Mouse (Mus musculus): Measurements from ENCODE around the gene Ncs1. TPM values are rescaled to one million over a fixed set of nuclear protein-coding genes. Genes with fewer than 3 reads are reported as not detected.

The Ncs1 gene
- total RNA-seq, 2 experiments from 2014 or later = 173 to 197 TPM

DNA sequence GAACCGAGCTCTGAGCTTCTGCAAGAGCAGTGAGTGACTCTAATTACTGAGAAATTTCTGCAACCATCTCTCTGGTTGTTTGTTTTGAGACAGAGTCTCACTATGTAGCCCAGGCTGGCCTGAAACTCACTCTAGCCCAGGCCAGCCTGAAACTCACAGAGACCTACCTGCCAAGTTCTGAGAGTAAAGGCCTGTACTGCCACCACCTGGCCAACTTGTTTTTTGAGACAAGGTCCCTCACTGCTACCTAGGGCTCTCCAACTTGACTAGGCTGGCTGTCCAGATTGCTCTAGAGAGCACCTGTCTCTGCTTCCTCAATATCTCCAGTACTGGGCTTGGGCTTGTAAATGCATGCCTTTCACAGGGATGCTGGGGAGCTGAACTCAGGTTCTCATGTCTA lies 25.4 kb downstream of the Ncs1 start:
- DNase-seq (ENCODE audit: low spot score in 2 of 2) = no peak

DNA sequence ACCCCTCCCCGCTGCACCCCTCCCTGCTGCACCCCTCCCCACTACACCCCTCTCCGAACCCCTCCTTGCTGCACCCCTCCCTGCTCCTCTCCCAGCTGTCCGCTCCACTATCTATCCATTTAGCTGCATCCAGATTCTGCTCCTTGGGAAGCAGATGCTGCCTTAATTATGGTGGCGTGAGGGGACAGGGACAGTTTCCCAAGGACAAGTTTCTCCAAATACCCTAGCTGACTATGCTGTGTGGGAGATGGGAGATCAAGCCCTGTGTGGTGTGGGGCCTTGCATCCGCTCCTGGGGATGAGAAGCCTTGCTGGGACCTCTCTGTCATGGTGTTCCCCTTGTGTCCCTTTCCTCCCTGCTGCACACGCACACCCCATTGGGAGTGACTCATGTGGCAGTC lies 29.4 kb downstream of the Ncs1 start:
- no peak for DNase-seq (ENCODE audit: low spot score in 2 of 2)

DNA sequence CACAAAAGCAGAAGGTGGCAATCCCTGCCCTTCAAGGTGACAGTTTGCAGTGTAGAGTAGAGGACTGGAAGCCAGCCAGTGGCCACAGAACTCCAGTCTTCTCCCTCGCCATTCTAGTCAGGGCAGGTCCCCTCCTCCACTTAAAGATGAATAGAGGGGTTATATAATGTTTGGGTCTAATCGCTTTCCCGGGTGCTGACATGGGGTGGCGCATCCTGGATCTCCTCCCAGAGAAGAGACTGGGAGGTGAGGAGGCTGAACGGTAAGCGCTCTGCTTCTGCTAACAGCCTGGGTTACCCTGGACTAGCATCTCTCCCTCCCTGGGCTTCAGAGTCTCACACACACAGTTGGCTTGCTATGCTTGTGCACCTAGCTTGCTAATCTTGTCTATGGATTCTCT lies 32.2 kb downstream of the Ncs1 start:
- no peak for DNase-seq (ENCODE audit: low spot score in 2 of 2)

DNA sequence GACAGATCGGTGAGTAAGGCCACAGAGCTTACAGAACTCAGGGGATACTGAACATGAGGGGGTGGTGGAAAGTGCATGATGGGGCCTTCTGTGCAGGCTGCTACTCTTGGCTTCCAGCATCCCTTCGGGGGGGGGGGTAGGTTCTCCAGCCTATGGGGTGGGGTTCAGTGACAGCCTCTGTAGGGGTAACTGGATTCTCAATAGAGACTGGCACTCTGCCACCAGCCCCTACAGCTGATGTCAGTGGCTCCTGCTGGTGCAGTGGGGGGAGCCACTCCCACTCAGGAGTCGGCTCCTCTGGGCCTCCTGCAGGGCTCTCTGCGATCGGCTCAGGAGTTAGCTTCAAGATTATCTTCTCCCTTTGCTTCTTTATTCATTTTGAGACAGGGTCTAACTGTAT lies 32.9 kb downstream of the Ncs1 start:
- no peak for DNase-seq (ENCODE audit: low spot score in 2 of 2)

DNA sequence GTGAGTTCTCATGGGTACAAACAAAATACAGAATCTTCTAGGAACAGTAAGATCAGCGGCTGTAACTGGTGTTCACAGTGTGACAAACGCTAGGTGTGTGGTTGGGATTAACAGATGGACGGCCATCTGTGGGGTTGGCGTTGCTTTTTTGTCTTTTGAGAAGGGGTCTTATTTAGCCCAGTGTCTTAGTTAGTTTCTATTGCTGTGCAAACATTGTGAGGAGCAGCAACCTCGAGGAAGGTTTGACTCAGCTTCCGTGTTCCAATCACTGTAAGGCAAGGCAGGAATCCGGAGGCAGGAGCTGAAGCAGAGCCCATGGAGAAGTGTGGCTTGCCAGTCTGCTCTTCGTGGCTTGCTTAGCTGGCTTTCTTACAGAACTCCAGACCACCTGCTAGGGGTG lies 35.5 kb downstream of the Ncs1 start:
- DNase-seq (ENCODE audit: low spot score in 2 of 2) = no peak

DNA sequence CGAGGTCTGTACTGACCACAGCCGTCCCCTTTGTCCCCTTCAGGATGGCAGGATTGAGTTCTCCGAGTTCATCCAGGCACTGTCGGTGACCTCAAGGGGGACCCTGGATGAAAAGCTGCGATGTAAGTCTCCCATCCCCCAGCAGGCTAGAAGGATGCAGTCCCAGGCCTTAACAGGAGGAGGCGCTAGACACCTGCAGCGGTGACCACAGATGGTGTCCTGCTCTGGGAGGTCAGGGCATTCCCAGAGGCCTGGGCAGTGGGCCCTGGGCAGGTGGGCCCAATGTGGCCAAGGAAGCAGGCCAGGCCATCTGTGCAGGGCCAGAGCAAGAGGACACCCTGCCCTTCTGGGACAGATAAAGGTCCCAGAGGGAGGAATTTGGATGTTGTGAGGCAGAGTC lies 36.6 kb downstream of the Ncs1 start:
- no peak for DNase-seq (ENCODE audit: low spot score in 2 of 2)

DNA sequence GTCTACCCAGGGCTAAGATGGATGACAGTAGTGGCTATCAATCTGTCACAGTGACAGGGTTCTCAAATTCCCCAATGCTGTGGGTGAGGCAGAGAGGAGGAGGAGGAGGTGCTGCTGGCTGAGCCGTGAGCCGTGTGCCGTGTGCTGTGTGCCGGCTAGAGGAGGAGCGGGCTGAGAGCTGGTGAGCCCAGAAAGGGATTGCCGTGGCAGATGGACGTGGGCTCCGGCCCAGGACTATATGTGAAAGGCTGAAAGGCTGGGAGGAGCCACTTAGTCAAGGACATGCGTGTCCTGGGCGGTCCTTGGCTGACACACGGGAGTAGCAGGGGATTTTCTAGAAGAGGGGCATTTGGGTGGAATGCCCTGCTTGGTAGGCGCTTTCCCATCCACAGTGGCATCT lies 37.3 kb downstream of the Ncs1 start:
- no peak for DNase-seq (ENCODE audit: low spot score in 2 of 2)

DNA sequence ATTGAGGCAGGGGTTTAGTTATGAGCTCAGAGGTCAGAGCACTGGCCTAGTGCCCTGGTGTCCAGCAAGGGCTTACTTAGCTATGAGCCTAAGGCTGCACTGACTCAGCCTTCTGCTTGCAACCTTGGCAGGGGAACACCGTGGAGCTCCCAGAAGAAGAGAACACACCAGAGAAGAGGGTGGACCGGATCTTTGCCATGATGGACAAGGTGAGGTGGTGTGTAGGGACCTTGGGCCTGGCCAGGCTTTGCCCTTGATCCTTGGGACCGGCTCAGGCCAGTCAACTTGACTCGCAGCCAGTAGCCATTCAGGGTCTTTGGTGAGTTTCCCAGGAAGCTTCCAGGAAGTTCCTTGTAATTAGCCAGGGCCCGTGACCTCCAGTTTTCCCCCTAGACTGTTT lies 38.9 kb downstream of the Ncs1 start:
- no peak for DNase-seq (ENCODE audit: low spot score in 2 of 2)

DNA sequence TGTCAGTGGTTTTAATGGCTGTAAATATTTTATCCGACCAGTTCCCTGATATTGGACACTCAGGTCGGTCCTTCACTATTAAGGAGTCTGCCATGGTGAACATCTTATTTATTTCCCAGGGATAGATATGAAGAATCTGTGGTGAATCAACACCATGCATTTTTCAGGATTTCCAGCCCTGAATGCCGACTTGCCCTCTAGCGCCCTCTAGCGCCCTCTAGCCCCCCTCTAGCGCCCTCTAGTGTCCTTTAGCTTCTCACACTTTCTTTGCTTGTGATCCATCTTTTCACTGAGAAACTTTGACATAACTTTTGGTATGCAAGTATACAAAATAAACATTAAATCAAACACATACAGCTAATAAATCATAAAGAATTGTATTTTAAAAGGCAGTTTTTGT lies 45.8 kb downstream of the Ncs1 start:
- DNase-seq (ENCODE audit: low spot score in 2 of 2) = peak; percentile 58 to 65

DNA sequence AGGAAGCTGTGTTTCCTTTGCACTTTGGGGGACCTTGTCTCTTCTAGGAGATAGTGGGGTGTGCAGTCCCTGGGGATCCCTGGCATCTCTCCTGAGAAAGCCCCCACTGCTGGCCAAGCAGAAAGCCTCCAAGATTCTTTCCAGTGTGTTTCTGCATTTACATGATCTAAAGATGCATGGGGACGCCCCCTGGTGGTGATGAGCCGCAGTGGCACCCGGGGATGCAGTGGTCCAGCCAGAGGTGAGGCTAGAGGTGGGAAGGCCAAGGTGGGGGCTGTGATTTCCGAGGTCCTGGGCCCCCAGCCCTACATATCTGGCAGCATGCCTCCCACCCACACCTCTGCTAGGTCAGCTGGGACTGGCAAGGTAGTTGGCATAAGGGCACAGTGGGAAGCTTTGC lies 49.4 kb downstream of the Ncs1 start:
- DNase-seq (ENCODE audit: low spot score in 2 of 2) = peak; percentile 69 to 79

DNA sequence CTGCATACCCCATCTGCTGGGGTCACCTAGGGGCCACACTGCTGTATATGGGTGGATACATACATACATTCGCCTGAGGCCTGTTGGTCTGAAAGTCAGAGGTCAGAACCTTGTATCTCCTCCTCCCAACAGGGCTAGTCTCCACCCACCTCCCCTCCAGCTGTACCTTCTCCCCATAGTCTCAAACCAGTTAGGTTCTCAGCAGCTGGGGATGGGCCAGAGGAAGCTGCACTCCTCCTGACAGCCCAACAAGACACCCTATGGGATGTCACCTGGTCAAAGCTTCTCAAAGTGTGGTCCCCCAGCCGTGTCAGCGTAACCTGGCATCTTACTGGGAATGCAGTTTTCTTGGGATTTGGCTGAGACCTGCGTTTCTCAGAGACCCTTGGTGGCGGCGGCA lies 50.8 kb downstream of the Ncs1 start:
- no peak for DNase-seq (ENCODE audit: low spot score in 2 of 2)

DNA sequence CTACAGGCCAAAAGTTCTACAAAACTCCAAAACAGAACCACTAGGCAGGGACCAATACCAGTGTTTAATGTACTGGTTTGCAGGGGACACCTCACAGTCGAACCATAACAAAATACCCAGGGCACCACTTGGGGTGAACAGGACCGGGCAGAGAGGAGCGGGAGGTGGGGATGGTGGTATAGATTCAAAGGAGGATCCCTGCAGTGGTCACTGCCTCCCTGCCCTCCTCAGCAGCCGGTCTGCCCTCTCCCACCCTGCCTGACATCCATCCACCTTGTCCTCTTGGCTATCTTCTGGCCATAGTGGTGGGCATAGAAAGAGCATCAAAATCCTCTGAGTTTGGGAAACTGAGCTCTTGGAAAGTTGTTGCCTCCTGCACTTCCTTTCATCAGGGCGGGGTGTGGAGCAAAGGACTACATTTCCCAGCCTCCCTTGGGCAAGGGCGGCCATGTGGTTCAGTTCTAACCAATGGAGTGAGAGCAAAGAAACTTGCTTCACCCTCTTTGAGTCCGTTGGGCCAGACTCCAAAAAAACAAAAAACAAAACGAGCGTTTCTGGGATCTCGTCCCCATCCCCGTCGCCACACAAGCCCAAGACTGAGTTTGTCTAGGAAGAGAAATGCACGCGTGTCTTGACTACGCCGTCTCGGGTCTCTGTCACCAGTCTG lies 52.1 kb downstream of the Ncs1 start:
- peak in 1 of 2 experiments; percentile 73 for DNase-seq (ENCODE audit: low spot score in 2 of 2)

DNA sequence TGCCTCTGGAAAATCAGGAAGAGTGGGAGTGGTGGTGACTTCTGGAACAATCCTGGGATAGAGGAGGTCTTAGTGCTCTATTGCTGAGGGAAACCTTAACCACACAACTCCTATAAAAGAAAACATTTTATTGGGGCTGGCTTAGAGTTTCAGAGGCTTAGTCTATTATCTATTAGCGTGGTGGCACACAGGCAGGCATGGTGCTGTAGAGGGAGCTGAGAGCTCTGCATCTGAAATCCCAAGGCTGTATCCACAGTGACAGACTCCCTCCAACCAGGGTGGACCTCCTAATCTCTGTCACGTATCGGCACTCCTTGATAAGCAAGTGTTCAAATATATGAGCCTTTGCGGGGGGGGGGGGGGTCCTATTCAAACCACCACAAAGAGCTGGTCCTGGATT lies 53.2 kb downstream of the Ncs1 start:
- no peak for DNase-seq (ENCODE audit: low spot score in 2 of 2)

DNA sequence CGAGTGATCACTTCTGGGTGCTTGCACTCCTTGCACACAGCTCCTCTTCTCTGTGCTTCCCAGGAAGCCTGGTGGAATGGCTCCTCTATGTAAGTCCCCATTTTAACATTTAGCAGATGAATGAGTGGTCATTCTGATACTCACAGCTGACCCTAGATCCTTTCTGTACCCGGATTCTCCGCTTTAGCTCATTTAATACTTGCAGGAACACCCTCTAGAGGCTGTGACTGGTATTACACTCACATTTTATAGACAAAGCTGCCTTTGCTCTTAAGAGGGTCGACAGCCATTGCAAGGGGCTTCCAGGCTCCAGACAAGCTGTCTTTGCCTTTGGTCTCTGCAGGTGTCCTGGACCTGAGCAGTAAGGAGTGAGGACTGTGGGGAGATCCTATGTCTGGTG lies 53.6 kb downstream of the Ncs1 start:
- DNase-seq (ENCODE audit: low spot score in 2 of 2) = peak in 1 of 2 experiments; percentile 63

DNA sequence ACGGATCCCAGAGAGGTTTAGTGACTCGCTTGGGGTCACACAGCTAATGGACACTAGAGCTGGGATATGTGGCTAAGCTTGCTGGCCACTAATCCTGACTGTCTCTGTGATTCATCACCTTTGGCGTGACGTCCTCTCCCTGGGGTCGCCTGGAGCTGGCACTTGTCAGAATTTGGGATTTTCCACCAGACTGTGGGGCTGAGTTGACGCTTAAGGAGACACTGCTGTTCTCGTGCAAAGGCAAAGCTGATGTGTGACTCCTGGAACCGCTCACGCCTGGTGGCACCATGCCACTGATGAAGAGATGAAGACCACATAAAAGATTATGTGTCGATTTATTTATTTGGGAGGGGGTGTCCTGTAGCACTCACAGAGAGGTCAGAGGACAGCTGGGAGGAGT lies 54.4 kb downstream of the Ncs1 start:
- no peak for DNase-seq (ENCODE audit: low spot score in 2 of 2)

DNA sequence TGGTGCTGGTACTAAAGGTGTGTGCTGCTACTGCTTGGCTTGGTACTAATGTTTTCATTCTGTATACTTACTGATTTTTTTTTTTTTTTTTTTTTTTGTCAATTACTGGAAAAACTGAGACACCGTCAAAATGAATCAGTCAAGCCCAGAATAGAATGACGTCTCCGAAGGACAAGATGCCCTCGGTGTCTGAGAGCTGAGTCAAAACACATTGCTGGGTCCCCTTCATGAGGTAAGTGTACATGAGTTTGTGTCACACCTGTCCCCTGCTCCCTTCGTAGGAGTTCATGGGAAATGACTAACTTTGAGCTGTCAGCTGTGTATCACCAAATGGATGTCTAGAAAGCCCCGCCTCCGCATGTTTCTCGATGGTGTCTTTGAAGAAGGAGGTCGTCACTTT lies 57.6 kb downstream of the Ncs1 start:
- no peak for DNase-seq (ENCODE audit: low spot score in 2 of 2)

DNA sequence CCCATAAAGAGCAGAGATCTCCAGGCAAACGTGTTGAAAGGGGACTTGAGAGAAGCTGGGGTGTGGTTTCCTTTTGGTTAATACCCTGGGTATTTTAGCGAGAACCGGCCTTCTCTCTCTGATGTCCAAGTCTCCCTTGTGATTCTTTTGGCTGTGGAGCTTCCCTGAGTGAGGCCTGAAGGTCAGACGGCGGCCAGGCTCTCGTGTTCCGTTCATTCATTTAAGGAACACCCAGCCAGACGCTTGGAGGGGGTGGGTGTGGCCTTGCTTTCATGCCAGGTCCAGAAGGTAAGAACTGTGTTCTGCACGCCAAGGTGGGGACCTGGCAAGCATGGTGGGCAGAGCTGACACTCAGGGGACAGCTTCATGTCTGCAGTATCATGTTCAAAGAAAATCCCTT lies 58.6 kb downstream of the Ncs1 start:
- DNase-seq (ENCODE audit: low spot score in 2 of 2) = no peak

DNA sequence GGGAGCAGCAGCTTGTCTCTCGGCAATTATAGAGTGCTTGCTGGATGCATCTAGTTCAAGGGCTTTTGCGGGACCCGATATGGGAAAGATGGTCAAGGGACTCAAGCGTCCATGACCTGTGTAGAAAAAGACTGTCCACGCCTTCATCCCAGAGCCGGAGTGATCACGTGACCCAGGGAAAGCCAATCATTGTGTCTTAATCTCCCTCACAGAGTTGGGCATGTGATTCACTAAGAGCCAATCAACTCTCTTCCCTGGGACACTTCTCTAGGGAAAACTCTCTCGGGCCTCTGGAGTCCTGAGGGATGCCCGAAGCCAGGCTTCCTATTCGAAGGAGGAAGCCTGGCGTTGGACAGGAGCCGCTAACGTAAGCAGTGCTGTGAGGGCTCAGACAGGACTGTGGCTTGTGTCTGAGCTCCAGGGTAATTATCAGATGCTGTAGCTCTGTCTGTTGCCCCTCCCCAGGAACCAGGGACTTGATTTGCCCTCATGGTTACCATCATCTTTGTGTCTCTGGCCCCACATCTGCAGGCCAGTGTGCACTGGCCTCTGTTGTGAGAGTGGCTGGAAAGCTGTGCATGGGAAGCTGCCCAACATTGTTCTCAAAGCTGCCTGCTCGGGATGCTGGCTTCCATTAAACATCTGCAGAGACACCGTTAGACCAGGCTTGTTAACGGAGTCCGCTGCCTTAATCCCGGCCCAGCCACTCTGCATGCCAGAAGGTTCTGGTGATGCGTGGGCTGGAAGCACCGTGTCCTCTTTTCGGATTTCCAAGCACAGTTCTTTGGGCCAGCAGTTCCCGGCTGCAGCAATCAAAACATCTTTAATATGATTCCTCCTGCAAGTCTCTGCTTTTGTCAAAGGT lies 59.4 kb downstream of the Ncs1 start:
- DNase-seq (ENCODE audit: low spot score in 2 of 2) = no peak

DNA sequence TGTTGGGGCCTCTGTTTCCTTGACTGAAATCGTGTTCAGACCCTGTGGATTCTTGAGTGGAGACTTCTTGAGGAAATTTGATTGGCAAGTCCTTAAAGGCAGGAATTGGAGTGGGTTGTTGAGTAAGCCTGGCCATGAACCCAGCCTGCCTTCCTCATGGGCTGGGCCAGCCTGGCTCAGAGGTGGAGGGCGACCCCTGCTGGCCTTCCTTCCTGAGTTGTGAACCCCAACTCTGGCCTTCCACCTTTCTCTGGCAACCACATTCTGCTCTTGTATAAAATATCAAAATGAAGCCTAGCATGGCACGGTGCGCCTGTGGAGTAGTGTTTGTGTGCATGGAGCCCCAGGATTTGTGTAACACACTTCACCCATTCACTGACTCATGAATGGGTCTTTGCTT lies 60.1 kb downstream of the Ncs1 start:
- DNase-seq (ENCODE audit: low spot score in 2 of 2) = no peak

DNA sequence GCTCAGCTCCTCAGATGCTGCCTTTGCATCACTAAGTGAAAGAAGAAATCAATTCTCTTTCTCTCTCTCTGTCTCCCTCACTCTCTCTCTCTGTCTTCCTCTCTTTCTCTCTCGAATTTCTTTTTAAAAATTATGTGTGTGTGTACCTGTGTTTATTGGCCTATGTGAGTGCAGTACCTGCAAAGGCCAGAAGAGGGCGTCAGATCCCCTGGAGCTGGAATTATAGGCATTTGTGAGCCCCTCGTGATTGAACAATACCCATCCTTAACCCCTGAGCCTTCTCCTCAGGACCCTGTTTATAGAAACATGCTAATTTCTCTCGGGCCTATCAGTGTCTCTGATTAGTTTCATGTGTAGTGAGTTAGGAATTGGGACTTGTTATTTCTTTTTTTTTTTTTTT lies 62.6 kb downstream of the Ncs1 start:
- DNase-seq (ENCODE audit: low spot score in 2 of 2) = no peak

DNA sequence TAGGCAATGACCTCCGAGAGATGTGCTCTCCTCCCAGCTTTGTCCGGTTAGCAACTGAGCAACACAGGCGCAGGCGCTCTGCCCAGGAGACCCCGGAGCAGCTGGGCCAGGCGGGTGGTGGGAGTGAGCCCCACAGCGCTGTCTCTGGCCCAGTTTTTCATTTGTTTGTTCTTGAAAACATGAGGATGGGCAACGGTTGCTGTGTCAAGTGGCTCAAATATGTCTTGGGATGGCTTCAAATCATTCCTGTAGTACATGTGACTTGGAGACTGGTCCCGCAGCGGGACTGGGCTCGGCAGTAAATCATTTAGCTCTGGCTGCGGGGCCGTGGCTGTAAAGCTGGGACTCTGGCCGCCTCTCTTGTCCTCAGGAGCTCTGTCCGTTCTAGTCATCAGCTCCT lies 63.9 kb downstream of the Ncs1 start:
- DNase-seq (ENCODE audit: low spot score in 2 of 2) = no peak

DNA sequence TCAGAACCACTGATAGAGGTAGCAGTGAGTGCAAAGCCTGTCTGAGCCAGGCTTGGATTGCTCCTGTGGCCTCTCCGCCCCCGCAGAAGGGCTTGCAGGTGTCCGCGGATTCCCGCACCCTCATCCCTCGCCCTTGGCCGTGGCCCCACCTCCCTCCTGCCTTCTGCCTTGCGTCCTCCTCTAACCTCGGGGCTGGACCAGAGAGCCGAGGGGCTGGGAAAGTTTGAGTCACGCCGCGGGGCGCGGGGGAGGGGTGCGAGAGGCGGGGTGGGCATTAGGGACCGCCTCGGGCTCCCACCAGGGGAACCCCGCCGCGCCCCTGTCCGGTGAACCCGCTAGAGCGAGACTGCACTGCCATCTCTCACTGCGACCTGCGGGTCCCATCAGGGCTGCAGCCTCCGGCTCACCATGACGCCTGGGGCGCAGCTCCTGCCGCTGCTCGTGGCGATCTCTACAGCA lies 68.4 kb downstream of the Ncs1 start, which contains the start of gene Hmcn2:
Gene Hmcn2 (plus strand): TSS at position 409 of the 459 bp plus-strand sequence.
- DNase-seq (ENCODE audit: low spot score in 2 of 2) = no peak

DNA sequence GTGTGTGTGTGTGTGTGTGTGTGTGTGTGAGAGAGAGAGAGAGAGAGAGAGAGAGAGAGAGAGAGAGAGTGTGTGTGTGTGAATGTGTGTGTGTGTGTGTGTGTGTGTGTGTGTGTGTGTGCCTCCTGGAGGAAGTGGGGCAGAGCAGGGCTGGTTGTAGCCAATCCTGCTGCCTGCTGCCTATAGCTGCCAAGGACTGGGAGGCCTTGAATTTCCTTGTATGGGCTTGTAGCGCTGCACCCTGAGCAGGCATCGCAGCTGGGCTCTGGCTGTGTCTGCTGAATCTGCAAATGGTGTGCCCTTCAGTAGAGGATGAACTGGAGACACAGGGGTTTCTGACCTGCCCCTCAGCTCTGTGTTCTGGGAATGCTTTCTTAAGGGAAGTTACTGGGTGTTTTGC lies 72.5 kb downstream of the Ncs1 start:
- DNase-seq (ENCODE audit: low spot score in 2 of 2) = no peak

All from layer of hippocampus, postnatal 14 days (tissue).